Mouse (Mus musculus) midbrain, postnatal 0 days (tissue): ENCODE results near the gene Barx1. TPM values are rescaled to one million over a fixed set of nuclear protein-coding genes. Genes with fewer than 3 reads are reported as not detected.

Experiments
- ATAC-seq: fragments of 200-750 bp; cut with Nextera tagmentation; 2 replicates; pipeline ENCODE4 v1.8.0; 2017; ENCODE audit warnings: moderate number of reproducible peaks, mild to moderate bottlenecking, moderate TSS enrichment, moderate library complexity; ENCODE audit not compliant: low FRiP score
- DNase-seq: peaks from one replicate; pipeline ENCODE4 v3.0.0-alpha.2; 2015; ENCODE audit warnings: low spot score
- H3K27ac ChIP-seq: fragments of 300-500 bp; sonication (generic); 2 replicates; pipeline ENCODE4 v1.5.1; 2014; ENCODE audit warnings: low read depth, mild to moderate bottlenecking, low read length, mixed read lengths
- H3K27me3 ChIP-seq: fragments of 300-500 bp; sonication (generic); 2 replicates; pipeline ENCODE4 v1.6.1; 2014; ENCODE audit warnings: low read length, control low read depth, mixed read lengths; ENCODE audit not compliant: insufficient read depth
- H3K36me3 ChIP-seq: fragments of 300-500 bp; sonication (generic); 2 replicates; pipeline ENCODE4 v1.6.1; 2014; ENCODE audit warnings: low read length, control low read depth, mixed read lengths; ENCODE audit not compliant: insufficient read depth
- H3K4me1 ChIP-seq: fragments of 300-500 bp; sonication (generic); 2 replicates; pipeline ENCODE4 v1.6.1; 2014; ENCODE audit warnings: mild to moderate bottlenecking, control low read depth, antibody characterized with exemption, low read length, mixed read lengths; ENCODE audit not compliant: insufficient read depth
- H3K4me2 ChIP-seq: fragments of 300-500 bp; sonication (generic); 2 replicates; pipeline ENCODE4 v1.6.1; 2014; ENCODE audit warnings: low read depth, mild to moderate bottlenecking, low read length, mixed read lengths; ENCODE audit not compliant: poor library complexity, severe bottlenecking
- H3K4me3 ChIP-seq: fragments of 300-500 bp; sonication (generic); 2 replicates; pipeline ENCODE4 v1.5.1; 2014; ENCODE audit warnings: low read depth, mild to moderate bottlenecking, low read length, moderate library complexity
- H3K9ac ChIP-seq: fragments of 300-500 bp; sonication (generic); replicated peaks from 2 replicates; pipeline ENCODE4 v1.6.1; 2014; ENCODE audit warnings: mild to moderate bottlenecking, low read length, moderate library complexity, mixed read lengths; ENCODE audit not compliant: poor library complexity, severe bottlenecking
- H3K9me3 ChIP-seq: fragments of 300-500 bp; sonication (generic); 2 replicates; pipeline ENCODE4 v1.6.1; 2016; ENCODE audit warnings: low read length, control low read depth
- CTCF ChIP-seq: IDR thresholded peaks from 2 replicates; pipeline ENCODE4 v1.5.1; 2016; ENCODE audit warnings: antibody characterized with exemption, mild to moderate bottlenecking
- WGBS: fragments of 180-500 bp; shearing (Covaris S2); extraction: QIAGEN DNeasy Blood & Tissue Kit; methylation state at CpG from one replicate; pipeline ENCODE4 v1.1.7; 2014; 5-methylcytosine and 5-hydroxymethylcytosine counted together
- polyA plus RNA-seq: library from polyadenylated mRNA; unstranded; fragments of >200 nt; fragmentation: Nextera tagmentation; extraction: Ambion mirVana; gene quantifications from 2 replicates; pipeline ENCODE4 v1.2.1, GENCODE M21; 2015
- total RNA-seq: library from RNA; depleted of rRNA; stranded (reverse); fragments of >200 nt; gene quantifications from 2 replicates; pipeline ENCODE4 v1.2.3, GENCODE M21; 2014; rRNA removed

Barx1 gene
- total RNA-seq (not detected in 2 replicates), polyA plus RNA-seq (not detected in 2 replicates)

GRCm38 (mm10) chr13:48662431-48663143 lies at the start of gene Barx1:
Barx1 (plus strand) TSS chr13:48662998.
- Histone ChIP-seq H3K4me2 (peak within 1 kb of the TSS; percentile 51), H3K27me3 (peaks cover 77% of the 10 kb centered on the region), H3K4me3 (peak within 1 kb of the TSS; percentile 31), H3K4me1 (peaks cover 3% of the 10 kb centered on the region; the same call in 1 of the 2 replicates), H3K36me3 (no peaks in the 10 kb centered on the region), H3K9me3 (no peaks in the 10 kb centered on the region), H3K27ac (no peak within 1 kb of the TSS), H3K9ac (no peak within 1 kb of the TSS)
- no peak for DNase-seq
- ATAC-seq = no peak; the same call in 1 of the 2 replicates
- TF ChIP-seq CTCF = no peak
- WGBS = 1% methylated on average over 60 of the region's 73 CpGs

GRCm38 (mm10) chr13:48614525-48614924 lies 48.3 kb upstream of the Barx1 start:
- Histone ChIP-seq H3K9ac (no peak overlapping the region), H3K27me3 (no peaks in the 10 kb centered on the region), H3K27ac (no peak overlapping the region), H3K4me3 (no peak overlapping the region), H3K4me1 (no peaks in the 10 kb centered on the region), H3K36me3 (no peaks in the 10 kb centered on the region), H3K9me3 (no peaks in the 10 kb centered on the region), H3K4me2 (no peak overlapping the region)
- ATAC-seq = no peak
- no peak for DNase-seq
- TF ChIP-seq CTCF = no peak
- 80% methylated on average over 2 of the region's 2 CpGs for WGBS

- no peak for ATAC-seq
- no peak overlapping the region for H3K27ac ChIP-seq
Observed at GRCm38 (mm10) chr13:48617774-48618173, 45.0 kb upstream of the Barx1 start.

GRCm38 (mm10) chr13:48618890-48619289 lies 43.9 kb upstream of the Barx1 start:
- no peaks in the 10 kb centered on the region for H3K27me3 ChIP-seq
- H3K9ac ChIP-seq = no peak overlapping the region
- H3K36me3 ChIP-seq = no peaks in the 10 kb centered on the region
- no peak overlapping the region for H3K4me3 ChIP-seq
- no peaks in the 10 kb centered on the region for H3K9me3 ChIP-seq
- H3K4me2 ChIP-seq = no peak overlapping the region
- ATAC-seq = no peak
- H3K27ac ChIP-seq = no peak overlapping the region
- WGBS = 88% methylated on average over 4 of the region's 4 CpGs
- TF ChIP-seq CTCF = no peak
- no peaks in the 10 kb centered on the region for H3K4me1 ChIP-seq
- DNase-seq = no peak

More at GRCm38 (mm10) chr13:48617774-48618173, 45.0 kb upstream of the Barx1 start:
- Histone ChIP-seq H3K4me3 (no peak overlapping the region), H3K36me3 (no peaks in the 10 kb centered on the region), H3K9ac (no peak overlapping the region), H3K4me1 (no peaks in the 10 kb centered on the region), H3K4me2 (no peak overlapping the region), H3K27me3 (no peaks in the 10 kb centered on the region), H3K9me3 (no peaks in the 10 kb centered on the region)
- TF ChIP-seq CTCF = no peak
- DNase-seq = no peak

GRCm38 (mm10) chr13:48624968-48625398 lies 37.8 kb upstream of the Barx1 start:
- H3K4me1 ChIP-seq = no peaks in the 10 kb centered on the region; the same call in 1 of the 2 replicates
- no peaks in the 10 kb centered on the region for H3K27me3 ChIP-seq
- WGBS = 1% methylated on average over 26 of the region's 26 CpGs
- no peaks in the 10 kb centered on the region for H3K9me3 ChIP-seq
- H3K36me3 ChIP-seq = no peaks in the 10 kb centered on the region
- H3K4me3 ChIP-seq = peak overlapping the region; percentile 86
- no peak for TF ChIP-seq CTCF
- H3K4me2 ChIP-seq = peak overlapping the region; percentile 76
- ATAC-seq = peak; percentile 71; the same call in 1 of the 2 replicates
- peak overlapping the region; percentile 91 for H3K9ac ChIP-seq
- H3K27ac ChIP-seq = peak overlapping the region; percentile 92
- DNase-seq = no peak

- ATAC-seq = peak; percentile 99
- H3K9ac ChIP-seq = peak within 1 kb of the TSS; percentile 91
- H3K27ac ChIP-seq = peak within 1 kb of the TSS; percentile 92
- H3K4me1 ChIP-seq = no peaks in the 10 kb centered on the region; the same call in 1 of the 2 replicates
- peak within 1 kb of the TSS; percentile 76 for H3K4me2 ChIP-seq
- peak within 1 kb of the TSS; percentile 86 for H3K4me3 ChIP-seq
- TF ChIP-seq CTCF = no peak
- no peaks in the 10 kb centered on the region for H3K9me3 ChIP-seq
- no peaks in the 10 kb centered on the region for H3K36me3 ChIP-seq
- WGBS = under 1% methylated on average over 56 of the region's 76 CpGs
- peak; percentile 97 for DNase-seq
- H3K27me3 ChIP-seq = no peaks in the 10 kb centered on the region
Observed at GRCm38 (mm10) chr13:48625433-48626184, 37.2 kb upstream of the Barx1 start, which contains the start of gene Ptpdc1. Ptpdc1 (minus strand) TSS chr13:48625664.
